Mouse (Mus musculus): ENCODE data around the gene Dnah7a. TPM values are rescaled to one million over a fixed set of nuclear protein-coding genes. Genes with fewer than 3 reads are reported as not detected.
"Not testable (repeated sequence)": the region's sequence is repeated elsewhere in the genome, so short reads cannot be mapped to it uniquely, and the experiment has no call there.

Gene Dnah7a
- polyA plus RNA-seq, 1 experiment from 2014 or later: not detected

DNA sequence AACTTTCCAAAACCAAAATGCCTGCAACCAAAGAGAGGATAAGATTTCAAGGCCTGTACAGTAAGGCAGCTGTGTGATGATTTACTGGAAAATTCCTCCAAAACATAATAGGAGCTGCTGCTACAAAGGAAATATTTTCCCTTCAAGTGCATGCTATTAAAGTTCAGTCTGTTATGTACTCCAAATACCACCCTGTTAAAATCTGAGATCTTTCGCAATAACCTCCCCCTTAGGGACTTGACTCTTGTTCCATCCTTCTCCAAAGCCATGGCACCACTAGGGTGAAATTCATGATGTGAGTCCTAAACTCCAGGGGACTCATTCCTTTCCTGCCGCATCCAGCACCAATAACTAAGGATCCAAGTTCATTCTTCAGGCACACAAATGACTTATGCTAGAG is 20.3 kb upstream of the Dnah7a start:
- 89% methylated on average over 2 of the region's 2 CpGs for WGBS (ENCODE audit: insufficient replicate concordance)
- H3K4me3 ChIP-seq (ENCODE audit: low read depth, low read length): no peak overlapping the region

DNA sequence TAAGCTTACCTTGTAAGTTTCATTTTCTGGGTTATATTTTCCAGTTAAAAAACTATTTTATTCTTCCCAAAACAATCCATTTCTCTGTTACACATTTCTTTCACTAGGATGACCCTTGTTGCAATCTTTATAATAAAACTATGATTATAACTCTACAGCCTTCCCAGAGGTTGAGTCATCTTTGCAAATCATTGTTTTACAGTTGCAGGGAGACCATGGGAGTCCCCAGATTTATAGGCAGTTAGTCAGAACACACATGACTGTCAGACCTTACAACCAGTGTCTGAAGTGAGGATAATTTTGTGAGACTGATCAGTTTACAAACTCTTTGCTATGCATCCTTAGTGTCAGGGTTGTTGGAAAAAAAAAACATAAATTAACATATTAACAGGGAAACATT is 14.8 kb upstream of the Dnah7a start:
- Histone ChIP-seq H3K27ac (ENCODE audit: low read depth) (no peak overlapping the region), H3K9ac (replicated peaks) (no peak overlapping the region), H3K9me3 (ENCODE audit: low read length) (no peaks in the 10 kb centered on the region), H3K4me2 (ENCODE audit: low read depth, low read length) (no peak overlapping the region), H3K4me3 (ENCODE audit: low read depth, low read length) (no peak overlapping the region), H3K36me3 (replicated peaks; ENCODE audit: insufficient read depth, low read length) (no peaks in the 10 kb centered on the region), H3K27me3 (ENCODE audit: insufficient read depth, low read length) (no peaks in the 10 kb centered on the region), H3K4me1 (ENCODE audit: insufficient read depth) (no peaks in the 10 kb centered on the region)
- TF ChIP-seq EP300 (IDR thresholded peaks at IDR 0.05; ENCODE audit: low read depth) (no peak), CTCF (IDR thresholded peaks at IDR 0.05; ENCODE audit: low read depth) (no peak)
- ATAC-seq (no peak), DNase-seq (no peak)

More for the DNA sequence above, 20.3 kb upstream of the Dnah7a start:
- TF ChIP-seq EP300 (IDR thresholded peaks at IDR 0.05; ENCODE audit: low read depth): no peak
- TF ChIP-seq CTCF (IDR thresholded peaks at IDR 0.05; ENCODE audit: low read depth): no peak
- H3K36me3 ChIP-seq (replicated peaks; ENCODE audit: insufficient read depth, low read length): no peaks in the 10 kb centered on the region
- no peak for ATAC-seq
- no peak overlapping the region for H3K27ac ChIP-seq (ENCODE audit: low read depth)
- H3K9ac ChIP-seq (replicated peaks): no peak overlapping the region
- no peaks in the 10 kb centered on the region for H3K9me3 ChIP-seq (ENCODE audit: low read length)
- no peaks in the 10 kb centered on the region for H3K4me1 ChIP-seq (ENCODE audit: insufficient read depth)
- H3K27me3 ChIP-seq (ENCODE audit: insufficient read depth, low read length): no peaks in the 10 kb centered on the region
- DNase-seq: no peak
- no peak overlapping the region for H3K4me2 ChIP-seq (ENCODE audit: low read depth, low read length)

GRCm38 (mm10) chr1:53720601-53721351 is 14.2 kb upstream of the Dnah7a start:
- ATAC-seq: no peak

GRCm38 (mm10) chr1:53715966-53716515 is 9.5 kb upstream of the Dnah7a start:
- Histone ChIP-seq H3K4me1 (ENCODE audit: insufficient read depth) (no peaks in the 10 kb centered on the region), H3K9me3 (ENCODE audit: low read length) (no peaks in the 10 kb centered on the region), H3K4me2 (ENCODE audit: low read depth, low read length) (no peak overlapping the region), H3K27me3 (ENCODE audit: insufficient read depth, low read length) (no peaks in the 10 kb centered on the region), H3K36me3 (replicated peaks; ENCODE audit: insufficient read depth, low read length) (no peaks in the 10 kb centered on the region), H3K4me3 (ENCODE audit: low read depth, low read length) (no peak overlapping the region), H3K27ac (ENCODE audit: low read depth) (no peak overlapping the region), H3K9ac (replicated peaks) (no peak overlapping the region)
- WGBS (ENCODE audit: insufficient replicate concordance): 78% methylated on average over 1 of the region's 1 CpGs
- ATAC-seq (no peak), DNase-seq (no peak)
- TF ChIP-seq CTCF (IDR thresholded peaks at IDR 0.05; ENCODE audit: low read depth) (no peak), EP300 (IDR thresholded peaks at IDR 0.05; ENCODE audit: low read depth) (no peak)

More at GRCm38 (mm10) chr1:53720601-53721351, 14.2 kb upstream of the Dnah7a start:
- Histone ChIP-seq H3K4me2 (ENCODE audit: low read depth, low read length) (no peak overlapping the region), H3K36me3 (replicated peaks; ENCODE audit: insufficient read depth, low read length) (no peaks in the 10 kb centered on the region), H3K27me3 (ENCODE audit: insufficient read depth, low read length) (no peaks in the 10 kb centered on the region), H3K9me3 (ENCODE audit: low read length) (no peaks in the 10 kb centered on the region), H3K9ac (replicated peaks) (no peak overlapping the region), H3K4me3 (ENCODE audit: low read depth, low read length) (no peak overlapping the region), H3K4me1 (ENCODE audit: insufficient read depth) (no peaks in the 10 kb centered on the region), H3K27ac (ENCODE audit: low read depth) (no peak overlapping the region)
- no peak for DNase-seq
- WGBS (ENCODE audit: insufficient replicate concordance): 67% methylated on average over 5 of the region's 5 CpGs
- TF ChIP-seq CTCF (IDR thresholded peaks at IDR 0.05; ENCODE audit: low read depth) (no peak), EP300 (IDR thresholded peaks at IDR 0.05; ENCODE audit: low read depth) (no peak)

- DNase-seq (no peak), ATAC-seq (no peak)
- H3K4me2 ChIP-seq (ENCODE audit: low read depth, low read length): no peak overlapping the region
- H3K36me3 ChIP-seq (replicated peaks; ENCODE audit: insufficient read depth, low read length): no peaks in the 10 kb centered on the region
- no peak overlapping the region for H3K27ac ChIP-seq (ENCODE audit: low read depth)
- H3K4me1 ChIP-seq (ENCODE audit: insufficient read depth): no peaks in the 10 kb centered on the region
- no peak overlapping the region for H3K9ac ChIP-seq (replicated peaks)
- TF ChIP-seq CTCF (IDR thresholded peaks at IDR 0.05; ENCODE audit: low read depth) (peak; percentile 82), EP300 (IDR thresholded peaks at IDR 0.05; ENCODE audit: low read depth) (no peak)
- H3K4me3 ChIP-seq (ENCODE audit: low read depth, low read length): no peak overlapping the region
- H3K27me3 ChIP-seq (ENCODE audit: insufficient read depth, low read length): no peaks in the 10 kb centered on the region
- 5% methylated on average over 4 of the region's 4 CpGs for WGBS (ENCODE audit: insufficient replicate concordance)
- no peaks in the 10 kb centered on the region for H3K9me3 ChIP-seq (ENCODE audit: low read length)
These were observed 8.9 kb upstream of the Dnah7a start for GRCm38 (mm10) chr1:53715446-53715845.

DNA sequence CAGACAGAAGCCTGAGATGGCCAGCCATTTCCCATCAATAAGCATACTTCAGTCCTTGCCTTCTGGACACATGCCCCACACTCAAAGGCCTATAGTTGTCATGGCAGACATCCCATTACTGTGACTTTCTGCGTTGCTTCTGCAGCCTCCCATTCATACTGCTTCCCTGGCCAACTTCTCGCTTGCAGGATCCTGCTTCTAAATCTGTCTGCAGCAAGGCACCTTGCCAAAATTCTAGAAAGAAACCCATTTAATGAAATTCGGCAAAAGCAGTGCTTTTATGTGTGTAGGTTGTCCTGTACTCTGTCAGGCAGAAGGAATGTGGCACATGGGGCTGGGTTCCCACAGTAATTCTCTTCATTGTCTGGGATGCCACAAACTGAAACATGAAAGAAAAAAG is 6.8 kb upstream of the Dnah7a start:
- H3K4me3 ChIP-seq (ENCODE audit: low read depth, low read length); H3K36me3 ChIP-seq (replicated peaks; ENCODE audit: insufficient read depth, low read length); H3K9ac ChIP-seq (replicated peaks); H3K4me1 ChIP-seq (ENCODE audit: insufficient read depth); H3K9me3 ChIP-seq (ENCODE audit: low read length); H3K27me3 ChIP-seq (ENCODE audit: insufficient read depth, low read length); DNase-seq; ATAC-seq; H3K4me2 ChIP-seq (ENCODE audit: low read depth, low read length); H3K27ac ChIP-seq (ENCODE audit: low read depth): not testable (repeated sequence)
- WGBS (ENCODE audit: insufficient replicate concordance): 73% methylated on average over 2 of the region's 3 CpGs
